Mouse (Mus musculus) forelimb bud, embryonic 11.5 days (tissue): ENCODE measurements around the gene Eml1.

Experiments
- DNase-seq: peaks from one replicate; pipeline ENCODE4 v3.0.0-alpha.2; 2012; ENCODE audit warnings: low read depth, low spot score

The Eml1 gene

DNA sequence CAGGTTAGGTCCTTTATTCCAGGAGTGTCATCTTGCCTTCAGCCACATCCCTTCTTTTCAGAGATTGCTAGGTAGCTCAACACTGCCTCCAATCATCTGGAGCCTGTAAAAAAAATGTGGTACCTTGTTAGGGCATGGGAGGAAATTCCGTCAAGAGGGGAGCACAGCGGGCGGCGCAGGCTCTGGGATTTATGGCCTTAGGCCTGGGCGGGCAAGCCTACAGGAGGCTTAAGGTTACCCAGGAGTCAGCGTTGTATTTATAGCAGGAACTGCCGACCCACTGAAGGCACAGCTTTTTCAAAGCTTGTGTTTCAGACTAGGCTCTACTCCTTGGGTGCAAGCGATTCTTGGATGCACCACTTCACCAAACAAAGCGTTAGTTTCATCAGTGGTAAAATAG, 2.9 kb downstream of the Eml1 start:
- DNase-seq, result peak; percentile 76

- no peak for DNase-seq
Observed at GRCm38 (mm10) chr12:108374689-108375088, 3.9 kb downstream of the Eml1 start.

GRCm38 (mm10) chr12:108378379-108379133, 7.8 kb downstream of the Eml1 start:
- no peak for DNase-seq

- DNase-seq, result peak; percentile 16
Observed at GRCm38 (mm10) chr12:108386476-108387232, 15.9 kb downstream of the Eml1 start.

GRCm38 (mm10) chr12:108389718-108390117, 19.0 kb downstream of the Eml1 start:
- no peak for DNase-seq

- DNase-seq, result no peak
Observed at GRCm38 (mm10) chr12:108392254-108393044, 21.7 kb downstream of the Eml1 start.

DNA sequence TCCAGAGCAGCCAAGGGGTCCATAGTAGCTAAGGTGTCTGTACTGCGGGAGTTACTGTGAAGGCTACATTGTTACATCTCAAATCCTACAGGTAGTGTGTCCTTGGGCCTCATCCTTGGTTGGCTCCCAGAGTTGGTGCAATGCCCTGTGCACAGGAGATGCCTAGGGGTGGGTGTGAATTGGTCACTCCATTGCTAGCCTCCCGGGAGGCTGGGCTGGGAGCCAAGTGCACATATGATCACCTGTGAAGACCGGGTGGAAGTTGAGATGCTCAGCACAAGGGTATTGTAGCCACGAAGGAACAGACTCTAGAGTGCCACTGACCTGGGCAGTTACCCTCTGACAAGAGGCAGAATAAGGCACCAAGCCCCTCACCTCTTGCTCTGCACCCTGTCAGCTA, 22.3 kb downstream of the Eml1 start:
- no peak for DNase-seq

- DNase-seq, result no peak
Observed at GRCm38 (mm10) chr12:108393637-108394036, 22.9 kb downstream of the Eml1 start.

- no peak for DNase-seq
Observed at GRCm38 (mm10) chr12:108394534-108395284, 24.0 kb downstream of the Eml1 start.

- DNase-seq, result no peak
Observed at GRCm38 (mm10) chr12:108395285-108395660, 24.5 kb downstream of the Eml1 start.

- DNase-seq, result peak; percentile 38
Observed at GRCm38 (mm10) chr12:108396081-108396947, 25.6 kb downstream of the Eml1 start.

DNA sequence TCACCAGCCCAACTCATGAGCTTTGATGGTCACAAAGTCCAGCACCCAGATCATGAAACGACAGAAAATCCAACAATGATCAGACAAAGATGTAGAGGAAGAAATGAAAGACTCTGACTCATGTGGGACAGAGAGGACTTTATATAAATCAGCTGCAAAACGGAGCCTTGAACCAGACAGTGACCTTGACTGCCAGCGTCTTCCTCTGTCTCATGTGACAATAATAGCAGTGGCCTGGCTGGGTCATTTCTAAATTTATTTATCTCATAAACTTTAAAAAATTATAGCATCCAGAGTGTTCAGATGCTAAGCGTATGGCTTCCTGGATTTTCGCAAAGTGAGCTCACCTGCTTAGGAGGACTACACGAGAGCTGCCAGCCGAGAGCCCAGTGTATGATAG, 27.9 kb downstream of the Eml1 start:
- DNase-seq, result no peak

GRCm38 (mm10) chr12:108399191-108399590, 28.4 kb downstream of the Eml1 start:
- no peak for DNase-seq

DNA sequence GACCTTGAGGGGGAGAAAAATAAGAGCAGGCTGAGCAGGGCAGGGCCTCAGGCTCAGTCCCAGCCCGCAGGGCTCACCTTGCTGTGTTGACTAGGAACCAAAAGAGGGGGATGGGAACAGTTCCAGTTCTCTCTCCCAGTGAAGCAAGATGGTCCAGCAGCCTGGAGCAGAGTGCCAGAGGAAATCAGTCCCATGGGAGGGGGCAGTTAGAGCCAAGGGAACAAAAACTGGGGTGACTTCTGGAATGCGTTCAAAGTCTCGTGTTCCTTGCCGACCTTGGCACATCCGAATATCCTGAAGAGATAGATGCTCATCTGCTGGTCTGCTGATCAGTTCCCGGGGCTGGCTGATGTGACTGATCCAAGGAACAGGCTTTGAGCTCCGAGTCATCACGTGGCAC, 30.2 kb downstream of the Eml1 start:
- DNase-seq, result no peak

- DNase-seq, result peak; percentile 39
Observed at GRCm38 (mm10) chr12:108403957-108404356, 33.2 kb downstream of the Eml1 start.

DNA sequence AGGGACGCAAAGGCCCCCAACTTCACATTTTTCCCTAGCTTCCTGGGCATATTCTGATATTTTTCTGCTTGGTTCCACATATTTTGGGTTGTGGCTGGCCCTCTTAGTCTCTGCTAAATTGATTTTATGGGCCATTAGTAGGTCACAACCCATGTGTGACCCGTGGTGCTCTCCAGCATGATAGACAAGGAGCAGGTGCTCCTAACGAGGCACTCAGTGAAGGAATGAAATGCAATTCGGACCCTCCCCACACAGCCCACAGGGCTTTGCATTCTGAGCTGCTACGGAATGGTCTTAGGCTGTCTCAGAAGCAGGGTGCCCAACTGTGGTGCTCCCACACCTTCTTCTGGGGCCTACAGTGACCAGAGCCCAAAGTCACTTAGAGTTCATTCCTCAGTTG, 38.3 kb downstream of the Eml1 start:
- DNase-seq, result peak; percentile 27

DNA sequence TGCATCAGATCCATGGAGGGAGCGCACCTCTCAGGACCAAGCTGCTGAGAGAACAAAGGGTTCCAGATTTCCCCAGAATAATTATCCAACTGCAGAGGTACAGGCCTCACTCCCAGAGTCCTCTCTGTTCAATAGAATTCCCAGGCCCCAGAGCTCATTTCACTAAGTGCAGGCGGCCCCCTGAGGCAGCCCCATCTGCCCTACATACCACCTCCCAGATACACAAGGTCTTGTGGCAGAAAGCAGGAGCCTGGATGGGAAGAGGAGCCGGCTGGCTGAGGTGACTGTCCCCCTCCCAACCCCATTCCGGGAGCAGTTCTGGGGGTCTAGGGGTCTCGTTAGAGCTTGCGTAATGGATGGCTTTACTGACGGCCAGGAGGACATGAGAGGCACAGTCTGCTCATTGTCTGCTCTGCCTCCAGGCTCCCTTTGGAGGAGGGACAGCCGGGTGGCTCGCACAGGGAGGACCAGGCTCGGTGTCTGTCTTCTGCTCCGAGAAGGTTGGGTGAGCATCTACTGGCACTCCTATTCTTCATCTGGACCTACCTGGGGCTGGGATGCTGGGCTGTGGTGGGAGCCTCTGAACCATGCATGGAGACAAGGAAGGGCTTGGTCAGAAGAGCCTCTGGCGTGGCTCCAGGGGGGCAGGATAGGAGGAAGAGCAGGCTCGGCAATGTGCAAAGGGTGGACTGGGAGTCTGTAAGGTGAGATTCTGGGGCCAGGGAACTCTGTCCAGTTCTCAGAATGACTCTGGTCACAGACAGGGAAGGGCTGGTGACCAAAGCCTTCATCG, 39.9 kb downstream of the Eml1 start:
- DNase-seq, result no peak

DNA sequence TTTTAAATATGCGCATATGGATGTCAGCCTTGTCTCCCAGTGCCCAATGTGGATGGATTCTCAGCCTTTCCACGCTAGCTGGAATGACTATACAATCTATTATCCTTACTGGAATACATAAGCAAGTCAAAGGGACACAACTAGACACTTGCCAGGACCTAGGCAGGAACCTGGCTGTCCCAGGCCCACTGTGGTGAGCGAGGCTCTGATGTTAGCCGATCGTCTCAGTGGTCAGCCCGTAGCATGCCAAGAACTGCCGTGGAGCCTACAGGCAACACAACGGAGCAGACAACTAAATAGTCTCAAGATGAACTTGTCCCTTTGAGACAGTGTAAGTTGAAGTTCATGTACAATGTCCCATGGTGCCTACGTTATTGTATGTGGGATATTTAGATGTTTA, 44.2 kb downstream of the Eml1 start:
- DNase-seq, result no peak

- no peak for DNase-seq
Observed at GRCm38 (mm10) chr12:108419570-108419969, 48.8 kb downstream of the Eml1 start.

- no peak for DNase-seq
Observed at GRCm38 (mm10) chr12:108421477-108421876, 50.7 kb downstream of the Eml1 start.
